In the genomic region with DNA sequence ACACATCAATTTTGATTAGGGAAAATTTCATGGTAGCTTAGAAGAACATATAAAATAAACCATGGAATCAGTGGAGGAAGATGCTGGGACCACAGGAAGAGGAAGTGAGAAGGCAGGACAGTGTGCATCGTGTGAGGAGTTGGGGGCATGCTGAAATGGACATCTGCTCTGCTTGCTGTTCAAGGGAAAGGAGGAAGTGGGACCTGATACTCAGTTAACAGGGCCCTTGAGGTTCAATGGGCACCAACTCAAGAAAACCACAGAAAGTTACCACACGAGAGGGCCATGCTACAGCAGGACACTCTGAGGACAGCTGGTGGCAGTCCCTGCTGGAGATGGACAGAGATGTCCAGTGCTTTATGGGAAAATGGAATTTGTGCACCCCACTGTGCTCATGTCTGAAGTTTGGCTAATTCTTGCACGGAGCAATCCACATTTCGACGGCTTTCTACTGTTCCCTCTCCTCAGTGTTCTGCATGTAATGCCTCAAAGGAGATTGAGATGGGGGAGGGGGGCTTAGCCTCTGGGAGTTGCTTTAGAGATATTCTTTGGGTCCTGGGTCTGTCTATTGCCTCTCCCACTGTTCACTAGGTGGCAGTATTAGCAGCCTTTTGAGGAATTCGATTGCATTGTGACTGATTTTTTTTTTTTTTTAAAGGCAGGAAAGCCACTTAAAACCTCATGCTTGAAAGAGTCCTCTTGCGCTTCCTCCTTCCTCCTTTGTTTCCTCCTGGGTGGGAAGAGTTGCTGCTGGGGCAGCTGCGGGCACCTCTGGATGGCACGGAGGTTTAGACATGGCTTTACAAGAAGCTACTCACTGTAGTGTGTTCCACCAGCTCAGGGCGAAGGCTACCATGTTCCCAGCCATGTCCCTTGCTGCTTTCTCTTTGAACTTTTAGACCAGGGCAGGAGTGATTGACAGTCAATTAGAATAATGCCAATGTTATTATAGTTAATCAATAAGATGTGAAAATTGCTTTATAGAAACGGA, we compare ENCODE assay signal across 8 mouse cellular contexts.
DNase-seq lines count a peak whose midpoint lies in the region; ATAC-seq and TF ChIP-seq lines count a peak whose summit lies in the region.

No protein-coding gene starts in this region.

- H3K9me3 ChIP-seq in heart, embryonic 11.5 days (replicated peaks; ENCODE audit: control insufficient read depth, low read length), result no peaks in the 10 kb centered on the region
- H3K9me3 ChIP-seq in ES-E14 (ENCODE audit: control insufficient read depth, insufficient read depth, low read depth, low read length), result no peaks in the 10 kb centered on the region
- H3K9me3 ChIP-seq in forebrain, embryonic 11.5 days (ENCODE audit: control insufficient read depth, low read length), result no peaks in the 10 kb centered on the region

- no peaks in the 10 kb centered on the region for H3K36me3 ChIP-seq in heart, embryonic 11.5 days (ENCODE audit: control insufficient read depth, insufficient read depth, low read length)
- H3K36me3 ChIP-seq in ES-E14 (ENCODE audit: control insufficient read depth, insufficient read depth, low read length, poor library complexity, severe bottlenecking), result no peaks in the 10 kb centered on the region
- no peaks in the 10 kb centered on the region for H3K36me3 ChIP-seq in forebrain, embryonic 11.5 days (ENCODE audit: control insufficient read depth, insufficient read depth, low read length)

- H3K27ac ChIP-seq in heart, embryonic 11.5 days (ENCODE audit: low read depth, low read length), result no peak overlapping the region
- no peak overlapping the region for H3K27ac ChIP-seq in ES-E14 (ENCODE audit: insufficient read depth, low read depth, low read length, poor library complexity, severe bottlenecking)
- no peak overlapping the region for H3K27ac ChIP-seq in forebrain, embryonic 11.5 days (ENCODE audit: low read depth, low read length)

- H3K4me3 ChIP-seq in heart, embryonic 11.5 days (ENCODE audit: low read depth, low read length), result no peak overlapping the region
- H3K4me3 ChIP-seq in ES-E14 (ENCODE audit: insufficient read depth in 1 of 2, low read depth in 1 of 2, low read length in 2 of 2, poor library complexity in 1 of 2, severe bottlenecking in 1 of 2), result no peak overlapping the region
- H3K4me3 ChIP-seq in forebrain, embryonic 11.5 days (ENCODE audit: low read depth, low read length), result no peak overlapping the region

- no peaks in the 10 kb centered on the region for H3K27me3 ChIP-seq in heart, embryonic 11.5 days (ENCODE audit: control insufficient read depth, insufficient read depth, low read length)
- H3K27me3 ChIP-seq in forebrain, embryonic 11.5 days (ENCODE audit: control insufficient read depth, insufficient read depth, low read length), result no peaks in the 10 kb centered on the region

- peaks cover 31% of the 10 kb centered on the region for H3K4me1 ChIP-seq in heart, embryonic 11.5 days (ENCODE audit: control insufficient read depth, insufficient read depth, low read length)
- H3K4me1 ChIP-seq in ES-E14 (ENCODE audit: control insufficient read depth in 2 of 2, insufficient read depth in 2 of 2, low read length in 2 of 2, poor library complexity in 1 of 2), result peaks cover 0 to 4% of the 10 kb centered on the region in 2 experiments; a peak in 1 of 4 replicates
- peaks cover 3% of the 10 kb centered on the region; the same call in 1 of the 2 replicates for H3K4me1 ChIP-seq in forebrain, embryonic 11.5 days (replicated peaks; ENCODE audit: control insufficient read depth, insufficient read depth, low read length)

- WGBS in heart, embryonic 11.5 days (ENCODE audit: insufficient replicate concordance), result 39% methylated on average over 11 of the region's 11 CpGs
- WGBS in forebrain, embryonic 11.5 days, result 40% methylated on average over 11 of the region's 11 CpGs

- H3K4me2 ChIP-seq in heart, embryonic 11.5 days, result no peak overlapping the region
- H3K4me2 ChIP-seq in forebrain, embryonic 11.5 days (ENCODE audit: low read depth, low read length, severe bottlenecking), result no peak overlapping the region

- no peak overlapping the region for H3K9ac ChIP-seq in heart, embryonic 11.5 days (ENCODE audit: low read depth, low read length)
- H3K9ac ChIP-seq in ES-E14 (ENCODE audit: insufficient read depth, low read depth, low read length, poor library complexity, severe bottlenecking), result no peak overlapping the region
- no peak overlapping the region for H3K9ac ChIP-seq in forebrain, embryonic 11.5 days (ENCODE audit: low read length)

- ATAC-seq in heart, embryonic 11.5 days (replicated peaks; ENCODE audit: insufficient number of reproducible peaks, low FRiP score, low TSS enrichment), result no peak
- ATAC-seq in forebrain, embryonic 11.5 days (replicated peaks; ENCODE audit: low FRiP score), result peak; percentile 64; the same call in 1 of the 2 replicates

- in situ Hi-C loops in ES-E14 (cut with MboI; ENCODE audit: low sequenced_read_pairs in 2 of 2, unreplicated experiment in 2 of 2), result loop anchor here (25.0 kb wide), 2 partner anchors 204 to 296 kb away; no protein-coding TSS in a partner anchor

- DNase-seq in heart, adult 18-20 months, result peak; percentile 44 to 73
- peak; percentile 46 for DNase-seq in ES-E14 (ENCODE audit: low read depth, low spot score)
- peak; percentile 61 for DNase-seq in forebrain, embryonic 11.5 days (ENCODE audit: low spot score)
- DNase-seq in hindlimb bud, embryonic 11.5 days (ENCODE audit: extremely low spot score, low read depth, low spot score), result peak; percentile 41
- peak; percentile 75 for DNase-seq in lung, postnatal 10 days
- DNase-seq in retina, postnatal 1 day, result peak; percentile 86
- DNase-seq in cerebellum, adult 9-11 months, result no peak

TF ChIP-seq in ES-E14, 5 proteins besides CTCF, POLR2A, EP300 and RAD21:
- TF ChIP-seq ZNF384 (IDR thresholded peaks at IDR 0.05; ENCODE audit: low read depth, low read length) (peak; percentile 95), ZC3H11A (IDR thresholded peaks at IDR 0.05; ENCODE audit: borderline replicate concordance, low read depth, low read length) (peak; percentile 27; the same call in 1 of the 2 replicates), HCFC1 (IDR thresholded peaks at IDR 0.05; ENCODE audit: borderline replicate concordance, insufficient read depth, low read length) (no peak), CHD2 (IDR thresholded peaks at IDR 0.05; ENCODE audit: low read depth, low read length) (no peak)
